Mouse (Mus musculus) cerebellum, adult 18-20 months (tissue): ENCODE results near the gene Slfn3.
"Not testable (repeated sequence)": the region's sequence is repeated elsewhere in the genome, so short reads cannot be mapped to it uniquely, and the experiment has no call there.

Experiments used
- DNase-seq, 2 experiments: peaks; one replicate each; pipeline ENCODE4 v3.0.0; 2021

Slfn3 gene

GRCm38 (mm10) chr11:83191134-83191893, at the start of gene Slfn3:
Slfn3 (plus strand) TSS chr11:83191330.
- peak; percentile 6 to 15 for DNase-seq

- DNase-seq = not testable (repeated sequence)
Observed at GRCm38 (mm10) chr11:83148939-83149338, 42.2 kb upstream of the Slfn3 start.

GRCm38 (mm10) chr11:83174948-83175539, 16.1 kb upstream of the Slfn3 start, which contains the start of gene Slfn4:
Slfn4 (plus strand) TSS chr11:83175186.
- no peak for DNase-seq

- no peak for DNase-seq
Observed at GRCm38 (mm10) chr11:83192001-83192400, 871 bp downstream of the Slfn3 start.

GRCm38 (mm10) chr11:83205002-83205401, 13.9 kb downstream of the Slfn3 start:
- DNase-seq = no peak

DNA sequence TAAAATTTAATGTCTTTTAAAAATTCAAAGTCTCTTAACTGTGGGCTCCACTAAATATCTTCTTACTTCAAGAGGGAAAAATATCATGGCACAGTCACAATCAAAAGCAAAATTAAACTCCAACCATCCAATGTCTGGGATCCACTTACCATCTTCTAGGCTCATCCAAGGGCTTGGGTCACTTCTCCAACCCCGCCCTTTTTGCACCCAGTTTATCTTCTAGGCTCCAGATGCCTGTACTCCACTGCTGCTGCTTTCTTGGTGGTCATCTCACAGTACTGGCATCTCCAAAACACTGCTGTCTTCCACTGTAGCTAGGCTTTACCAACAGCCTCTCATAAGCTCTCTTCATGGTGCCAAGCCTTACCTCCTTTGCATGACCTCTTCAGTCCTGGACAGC, 25.0 kb downstream of the Slfn3 start:
- DNase-seq = no peak

GRCm38 (mm10) chr11:83221328-83221877, 30.3 kb downstream of the Slfn3 start:
- no peak for DNase-seq

- no peak for DNase-seq
Observed at GRCm38 (mm10) chr11:83223367-83223766, 32.2 kb downstream of the Slfn3 start.

GRCm38 (mm10) chr11:83223793-83224192, 32.7 kb downstream of the Slfn3 start:
- DNase-seq = not testable (repeated sequence)

DNA sequence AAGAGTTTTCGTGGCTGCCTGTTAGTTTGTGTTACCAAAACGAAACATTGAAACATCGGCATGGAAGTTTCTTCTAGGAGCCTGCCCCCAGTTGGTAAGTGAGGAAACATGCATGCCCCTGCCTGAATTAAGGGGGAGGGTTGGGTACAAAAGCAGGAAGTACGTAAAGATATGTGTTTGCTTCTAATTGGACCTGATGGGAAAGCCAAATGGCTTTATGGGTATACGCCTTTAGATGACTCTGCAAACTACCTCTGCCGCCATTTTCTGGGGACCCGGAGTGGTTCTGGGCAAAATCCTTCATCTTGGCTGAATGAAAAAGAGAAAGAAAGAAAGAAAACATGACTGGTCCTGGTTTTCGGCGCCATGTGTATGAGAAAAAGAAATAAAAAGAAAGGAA, 33.1 kb downstream of the Slfn3 start:
- no peak for DNase-seq

DNA sequence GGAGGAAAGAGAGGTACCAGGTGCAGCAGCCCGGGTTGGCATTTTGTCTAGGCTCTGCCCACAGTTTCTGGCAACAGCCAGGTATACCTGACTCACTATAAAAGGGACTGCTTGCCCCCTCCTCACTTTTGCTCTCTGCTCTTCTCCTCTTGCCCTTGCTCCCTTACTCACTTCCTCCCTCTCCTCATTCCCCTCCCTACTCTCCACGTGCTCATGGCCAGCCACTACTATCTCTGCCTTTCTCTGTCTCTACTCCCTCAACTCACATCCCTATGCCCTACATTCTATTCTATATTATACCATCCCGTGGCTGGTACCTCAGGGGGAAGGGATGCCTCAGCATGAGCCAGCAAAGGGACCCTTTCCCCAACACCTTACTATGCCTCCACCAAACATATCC, 33.6 kb downstream of the Slfn3 start:
- no peak for DNase-seq

DNA sequence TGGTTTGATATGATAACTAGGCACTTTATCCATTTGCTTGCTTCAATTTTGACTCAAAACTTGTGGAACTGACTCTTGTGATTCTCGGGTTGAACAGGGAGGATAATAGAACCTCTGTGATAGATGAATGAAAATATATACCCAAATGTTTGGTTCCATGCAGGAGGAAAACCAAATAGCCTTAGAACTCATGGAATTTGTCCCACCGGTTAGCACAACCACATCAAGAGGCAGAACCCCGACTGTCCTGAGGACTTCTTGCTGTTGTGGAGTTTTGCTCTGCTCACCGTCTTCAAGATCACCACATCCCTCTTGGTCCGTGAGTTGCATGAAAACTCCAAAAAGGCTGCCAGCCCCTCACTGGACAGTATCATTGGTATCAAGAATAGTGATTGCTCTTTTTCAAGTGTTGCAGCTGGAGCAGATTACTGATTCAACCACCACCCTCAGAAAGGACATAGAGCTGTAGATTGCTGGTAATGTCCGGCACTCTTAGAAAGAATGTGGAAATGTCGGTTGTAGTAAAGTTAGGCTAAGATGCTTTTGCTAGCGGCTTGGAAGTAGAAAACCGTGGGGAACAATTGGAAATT, 34.3 kb downstream of the Slfn3 start:
- no peak for DNase-seq

GRCm38 (mm10) chr11:83227926-83228723, 37.0 kb downstream of the Slfn3 start:
- no peak for DNase-seq

- peak; percentile 2 to 4 for DNase-seq
Observed at GRCm38 (mm10) chr11:83230966-83231365, 39.8 kb downstream of the Slfn3 start.

- DNase-seq = not testable (repeated sequence)
Observed at GRCm38 (mm10) chr11:83233621-83234020, 42.5 kb downstream of the Slfn3 start.

- not testable (repeated sequence) for DNase-seq
Observed at GRCm38 (mm10) chr11:83237390-83237789, 46.3 kb downstream of the Slfn3 start.

- no peak for DNase-seq
Observed at GRCm38 (mm10) chr11:83238389-83238788, 47.3 kb downstream of the Slfn3 start.

GRCm38 (mm10) chr11:83239811-83240210, 48.7 kb downstream of the Slfn3 start:
- no peak for DNase-seq

DNA sequence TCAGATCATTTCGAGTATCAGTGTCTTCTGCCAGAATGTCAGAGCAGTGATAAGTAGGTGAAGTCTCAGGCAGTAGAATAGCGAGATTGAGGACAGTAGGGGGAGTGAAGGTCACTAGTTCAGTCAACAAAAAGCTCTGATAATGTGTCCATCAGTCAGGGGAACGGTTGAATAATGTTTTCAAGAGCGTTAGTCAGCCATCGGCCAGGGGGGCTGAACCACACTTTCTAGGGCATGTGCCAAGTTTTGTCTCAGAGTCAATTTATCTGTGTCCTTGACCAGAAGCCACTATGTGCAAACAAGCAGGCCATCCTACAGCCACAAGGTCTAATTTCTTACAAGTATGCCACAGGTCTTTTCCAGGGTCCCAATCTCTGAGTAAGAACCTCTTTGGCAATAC, 66.1 kb downstream of the Slfn3 start:
- not testable (repeated sequence) for DNase-seq

- no peak for DNase-seq
Observed at GRCm38 (mm10) chr11:83262673-83263072, 71.5 kb downstream of the Slfn3 start.

DNA sequence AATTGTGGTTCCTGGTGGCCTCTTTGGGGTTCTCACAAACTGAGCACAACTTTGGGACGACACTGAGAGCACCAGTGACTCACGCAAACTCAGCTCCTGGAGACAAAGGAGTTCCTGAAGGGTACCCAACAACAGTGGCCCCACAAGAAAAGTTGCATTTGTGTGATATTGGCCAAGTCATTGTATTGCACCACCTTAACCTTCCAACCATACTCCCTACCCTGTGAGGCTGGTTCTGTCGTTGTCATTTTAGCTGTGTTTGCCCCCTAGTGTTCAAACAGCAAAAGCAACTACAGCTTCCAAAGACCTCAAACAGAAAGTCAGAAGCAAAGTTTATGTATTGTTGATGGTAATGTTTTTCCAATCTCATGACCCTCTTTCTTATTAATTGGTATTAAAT, 72.0 kb downstream of the Slfn3 start:
- DNase-seq = no peak
